Mouse (Mus musculus) heart, adult 2 months (tissue): ENCODE measurements around the gene Macrod2.

Experiments used
- CTCF ChIP-seq: fragments of 200-600 bp; IDR thresholded peaks from 2 replicates; pipeline ENCODE4 v1.8.1; 2022; ENCODE audit warnings: antibody characterized with exemption, mild to moderate bottlenecking, moderate library complexity
- EP300 ChIP-seq: fragments of 200-500 bp; IDR thresholded peaks from 2 replicates; pipeline ENCODE4 v1.6.1; 2011; ENCODE audit warnings: low read depth, low read length, control low read depth; ENCODE audit not compliant: insufficient read depth
- POLR2A ChIP-seq: fragments of 200-500 bp; IDR thresholded peaks from 2 replicates; pipeline ENCODE4 v1.6.1; 2011; ENCODE audit warnings: mild to moderate bottlenecking, low read depth, low read length, control low read depth; ENCODE audit not compliant: insufficient read depth

- TF ChIP-seq CTCF = no peak
- no peak for TF ChIP-seq POLR2A
- TF ChIP-seq EP300 = no peak
Measured at GRCm38 (mm10) chr2:141582933-141583332, 1187.8 kb downstream of the Macrod2 start.
